Mouse (Mus musculus): ENCODE results near the gene Shank2. TPM values are rescaled to one million over a fixed set of nuclear protein-coding genes. Genes with fewer than 3 reads are reported as not detected.

Shank2 gene
- total RNA-seq, 2 experiments from 2014 or later, result not detected

DNA sequence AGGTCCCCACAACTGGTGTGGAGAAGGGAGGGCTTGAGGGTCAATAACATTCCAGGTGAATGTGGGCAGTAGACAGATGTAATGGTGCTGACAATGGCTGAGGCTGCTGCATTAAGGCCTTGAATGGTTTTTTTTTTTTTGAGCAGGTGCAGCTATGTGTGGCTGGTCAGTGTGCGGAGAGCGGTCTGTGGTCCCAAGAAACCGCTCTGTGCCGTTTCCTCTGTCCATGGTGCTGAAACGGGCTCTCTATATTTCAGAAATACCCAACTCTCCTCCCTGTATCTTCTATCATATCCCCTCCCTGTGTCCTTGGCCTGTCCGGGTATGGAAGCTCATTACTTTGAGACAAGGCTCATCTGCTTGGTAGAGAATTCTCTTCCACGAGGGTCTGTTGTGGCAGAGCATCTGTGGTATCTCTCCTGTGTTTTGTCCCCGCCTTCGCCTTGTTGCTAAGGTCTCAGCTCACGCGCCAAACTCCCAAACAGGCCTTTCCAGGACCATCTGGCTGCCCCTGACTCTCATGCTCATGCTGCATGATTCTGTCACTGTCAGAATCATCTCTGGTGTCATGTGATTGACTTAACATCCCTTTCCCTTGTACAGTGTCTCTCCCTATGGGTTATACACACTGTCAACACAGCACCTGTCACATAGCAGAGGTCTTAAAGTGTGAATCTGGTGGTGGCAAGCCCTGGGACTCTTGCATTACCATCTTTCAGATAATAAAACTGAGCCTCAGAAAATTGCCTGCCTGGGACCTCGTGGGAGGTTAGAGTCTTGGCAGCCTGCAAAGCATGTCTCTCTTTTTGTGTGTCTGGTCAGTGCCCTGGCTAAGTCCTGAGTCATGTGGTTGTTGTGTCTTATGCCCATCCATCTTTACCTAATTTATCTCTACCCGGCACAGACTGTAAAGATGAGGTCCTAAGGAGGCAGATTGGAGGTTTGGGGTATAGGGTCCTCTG is 292.8 kb downstream of the Shank2 start:
- no peak for ATAC-seq (replicated peaks; ENCODE audit: low FRiP score, poor library complexity, severe bottlenecking)

DNA sequence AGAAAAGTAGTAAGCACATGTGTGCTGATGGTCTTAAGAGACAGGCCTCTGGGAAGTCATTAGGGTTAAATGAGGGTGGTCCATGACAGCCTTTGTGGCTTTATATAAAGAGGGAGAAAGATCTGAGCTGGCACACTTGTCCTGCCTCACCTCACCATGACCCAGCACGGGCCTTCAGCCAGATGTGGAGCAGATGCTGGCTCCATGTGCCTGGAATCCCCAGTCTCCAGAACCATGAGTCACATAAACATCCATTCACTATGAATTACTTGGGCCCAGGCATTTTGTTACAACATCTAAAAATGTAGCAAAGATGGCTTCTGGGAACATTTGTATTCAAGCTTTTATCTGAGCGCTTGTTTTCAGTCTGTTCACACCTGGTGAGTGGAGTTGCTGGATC is 297.6 kb downstream of the Shank2 start:
- no peak for ATAC-seq (replicated peaks; ENCODE audit: low FRiP score, poor library complexity, severe bottlenecking)

DNA sequence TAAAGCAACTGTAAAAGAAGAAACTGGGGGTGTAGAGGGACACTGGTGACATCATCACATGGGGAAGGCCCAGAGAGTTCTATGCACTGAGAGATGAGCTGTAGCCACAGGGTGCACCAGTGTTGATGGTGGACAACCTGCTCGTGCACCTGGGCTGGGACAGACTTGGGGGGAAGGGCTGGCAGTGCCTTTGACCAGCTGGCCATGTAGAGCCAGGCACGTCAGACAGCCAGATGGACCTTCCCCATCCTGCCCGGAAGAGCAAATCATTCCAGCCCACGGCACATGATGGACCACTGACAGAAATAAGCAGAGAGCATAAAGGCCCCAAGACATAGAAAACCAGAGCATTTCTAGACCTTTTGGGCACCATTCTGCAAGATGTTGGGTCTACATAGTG is 299.9 kb downstream of the Shank2 start:
- ATAC-seq (replicated peaks; ENCODE audit: low FRiP score, poor library complexity, severe bottlenecking), result no peak

DNA sequence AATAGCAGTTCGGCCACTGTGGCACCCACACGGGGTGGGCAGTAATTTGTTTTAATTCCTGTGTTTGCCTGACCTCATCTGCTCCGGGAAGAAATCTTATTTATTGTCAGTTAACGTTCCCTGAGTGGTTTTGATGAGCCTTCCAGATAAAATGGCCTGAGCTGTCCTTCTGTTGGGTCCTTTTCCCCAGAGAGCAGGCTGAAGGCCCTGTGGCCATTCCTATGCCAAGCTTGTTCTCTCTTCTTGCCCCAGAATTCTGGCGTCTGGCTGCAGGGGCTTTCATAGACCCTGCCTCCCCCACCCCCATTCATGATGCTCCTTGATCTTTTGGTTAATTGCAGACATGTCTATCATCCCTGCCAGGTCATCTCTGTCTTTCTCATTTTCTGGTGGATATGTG is 300.8 kb downstream of the Shank2 start:
- ATAC-seq (replicated peaks; ENCODE audit: low FRiP score, poor library complexity, severe bottlenecking), result no peak

DNA sequence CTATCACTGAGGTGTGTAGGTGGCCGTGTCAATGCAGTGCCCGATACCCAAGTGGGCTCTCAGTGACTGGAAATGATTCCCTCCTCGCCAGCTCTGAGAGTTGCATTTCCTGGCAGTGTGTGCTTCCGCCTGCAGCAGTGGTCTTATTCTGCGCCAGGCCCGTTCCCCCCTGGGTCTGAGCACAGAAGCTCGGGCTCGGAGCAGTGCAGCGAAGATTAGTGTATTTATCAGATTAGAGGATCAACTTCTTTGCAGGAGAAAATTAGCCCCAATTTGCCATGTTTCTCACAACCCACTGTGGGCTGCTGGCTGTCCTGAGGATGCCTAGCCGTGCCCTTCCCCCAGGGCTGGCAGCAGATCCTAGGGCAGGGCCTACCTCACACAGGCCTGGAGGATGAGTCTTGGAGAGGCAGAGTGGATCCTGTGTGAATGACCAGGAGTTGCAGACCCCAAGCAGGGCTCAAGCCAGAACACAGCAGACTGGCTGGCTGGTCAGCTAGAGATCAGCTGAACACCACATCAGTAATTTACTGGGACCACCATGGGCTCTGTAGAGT is 306.2 kb downstream of the Shank2 start:
- ATAC-seq (replicated peaks; ENCODE audit: low FRiP score, poor library complexity, severe bottlenecking), result no peak

DNA sequence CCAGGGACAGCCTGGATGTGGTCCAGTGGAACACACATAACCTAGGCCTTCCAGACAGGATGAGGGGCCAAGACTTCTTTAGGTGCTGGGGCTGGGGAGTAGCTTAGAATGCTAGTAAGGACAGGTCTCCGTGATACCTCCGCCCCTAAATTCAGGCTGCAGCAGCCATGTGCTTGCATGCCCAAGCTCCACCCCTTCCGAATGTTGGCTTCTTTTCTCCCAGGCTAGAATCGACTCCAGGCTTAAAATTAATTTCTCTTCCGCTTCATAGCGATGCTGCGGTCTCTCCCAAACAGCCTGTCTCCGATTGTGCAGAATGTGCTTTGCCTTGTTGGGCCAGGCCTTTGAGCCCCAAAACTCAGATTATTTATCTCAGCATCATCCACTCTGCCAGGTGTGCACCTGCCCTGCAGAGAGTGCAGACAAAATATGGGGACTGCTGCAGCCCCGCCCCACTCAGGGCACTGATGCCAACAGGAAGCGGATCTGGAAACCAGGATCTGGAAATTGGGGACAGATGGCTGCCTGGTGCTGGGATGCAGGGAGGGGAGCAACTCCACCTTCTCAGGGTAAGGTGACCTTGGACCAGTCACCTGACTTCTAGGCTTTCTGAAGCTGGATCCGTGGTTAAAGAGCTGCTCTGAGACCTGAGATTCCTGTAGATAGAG is 312.8 kb downstream of the Shank2 start:
- no peak for ATAC-seq (replicated peaks; ENCODE audit: low FRiP score, poor library complexity, severe bottlenecking)

DNA sequence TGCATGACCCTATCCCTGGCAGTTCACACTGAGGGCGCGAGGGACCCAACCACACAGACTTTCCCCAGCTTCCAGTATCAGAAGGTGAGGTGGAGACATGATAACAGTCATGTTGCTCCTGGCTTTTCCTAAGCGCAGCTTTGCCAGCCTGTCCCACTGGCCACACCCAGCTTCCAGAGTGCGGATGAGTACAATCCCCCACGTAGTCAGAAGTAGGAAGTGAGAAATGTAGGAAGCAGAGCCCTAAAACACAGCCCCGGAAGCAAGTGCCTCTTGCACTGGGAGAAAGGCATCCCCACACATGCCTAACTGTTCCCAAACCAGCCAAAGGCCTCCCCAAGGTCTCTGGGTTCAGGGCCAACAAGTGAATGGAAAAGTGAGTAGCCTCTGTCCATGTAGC is 314.5 kb downstream of the Shank2 start:
- ATAC-seq (replicated peaks; ENCODE audit: low FRiP score, poor library complexity, severe bottlenecking), result no peak

DNA sequence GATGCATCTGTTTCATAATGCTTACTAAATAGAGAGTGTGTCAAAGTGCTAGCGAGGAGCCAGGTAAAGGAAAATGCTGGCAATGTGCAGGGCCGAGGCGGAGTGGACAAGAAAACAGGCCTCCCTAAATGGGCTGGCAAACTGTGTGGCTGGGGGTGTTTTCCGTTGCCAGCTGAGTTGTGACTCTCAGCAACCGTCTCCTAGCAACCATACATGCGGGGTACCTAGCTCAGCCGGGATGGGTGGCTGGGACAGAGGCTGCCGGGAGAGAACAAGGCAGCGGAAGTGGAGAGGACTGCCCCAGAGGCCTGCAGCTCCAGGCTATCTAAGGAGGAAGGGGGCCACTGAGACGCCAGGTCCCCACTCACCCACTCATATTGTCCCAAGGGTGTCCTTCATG is 315.1 kb downstream of the Shank2 start:
- no peak for ATAC-seq (replicated peaks; ENCODE audit: low FRiP score, poor library complexity, severe bottlenecking)

DNA sequence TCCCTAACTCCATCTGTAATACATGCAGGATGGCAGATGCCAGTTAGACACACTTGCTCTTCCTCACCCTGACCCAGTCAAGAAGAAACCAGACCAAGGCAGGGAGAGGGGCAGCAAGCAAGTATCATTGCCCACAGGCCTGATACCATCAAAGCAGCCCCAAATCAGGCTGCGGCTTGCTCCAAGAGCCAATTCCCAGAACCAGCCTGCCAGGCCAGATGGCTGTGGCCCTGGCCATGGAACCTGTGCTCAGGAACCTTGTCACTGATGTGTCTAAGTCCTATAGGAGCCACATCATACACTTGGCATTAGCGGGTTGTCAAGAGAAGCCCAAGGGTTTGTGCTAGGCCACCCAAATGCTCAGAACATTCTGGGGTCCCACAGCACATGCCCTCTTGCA is 322.3 kb downstream of the Shank2 start:
- ATAC-seq (replicated peaks; ENCODE audit: low FRiP score, poor library complexity, severe bottlenecking), result no peak

DNA sequence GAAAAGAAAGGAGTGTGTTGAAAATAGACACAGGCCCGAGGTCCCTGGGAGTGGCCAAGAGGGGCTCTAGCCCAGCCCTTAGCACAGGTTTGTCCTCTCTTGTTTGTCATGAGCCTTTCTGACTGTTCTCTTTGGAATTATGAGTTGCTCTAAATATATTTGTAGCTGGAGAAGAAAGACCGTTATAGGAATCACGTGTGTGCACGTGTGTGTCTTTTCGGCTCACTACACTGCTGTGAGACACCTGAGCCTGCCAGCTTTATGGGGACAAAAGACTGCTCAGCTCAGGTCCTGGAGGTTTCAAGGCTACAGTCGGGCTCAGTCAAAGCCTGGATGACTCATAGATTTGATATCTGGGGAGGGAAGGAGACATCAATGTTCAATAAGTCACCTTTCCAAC is 323.1 kb downstream of the Shank2 start:
- ATAC-seq (replicated peaks; ENCODE audit: low FRiP score, poor library complexity, severe bottlenecking), result no peak

DNA sequence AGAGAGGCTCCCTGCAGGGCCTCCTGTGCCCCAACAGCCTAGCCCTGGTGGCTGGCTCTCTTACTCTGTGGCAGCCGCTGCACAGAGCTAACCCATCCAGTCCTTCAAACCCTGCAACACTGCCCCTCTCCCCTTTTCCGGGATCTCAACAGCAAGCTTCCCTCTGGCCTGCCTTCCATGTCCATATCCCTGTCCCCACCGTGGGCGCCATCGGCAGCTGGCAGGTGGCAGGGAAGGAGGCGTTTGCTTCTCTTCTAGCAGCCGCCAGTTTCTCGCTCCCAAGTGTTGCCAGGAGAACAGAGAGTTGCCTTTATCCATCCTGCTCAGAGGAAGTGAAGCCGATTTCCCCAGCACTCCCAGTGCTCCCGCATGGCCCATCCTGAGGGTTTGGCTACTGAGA is 323.9 kb downstream of the Shank2 start:
- no peak for ATAC-seq (replicated peaks; ENCODE audit: low FRiP score, poor library complexity, severe bottlenecking)

DNA sequence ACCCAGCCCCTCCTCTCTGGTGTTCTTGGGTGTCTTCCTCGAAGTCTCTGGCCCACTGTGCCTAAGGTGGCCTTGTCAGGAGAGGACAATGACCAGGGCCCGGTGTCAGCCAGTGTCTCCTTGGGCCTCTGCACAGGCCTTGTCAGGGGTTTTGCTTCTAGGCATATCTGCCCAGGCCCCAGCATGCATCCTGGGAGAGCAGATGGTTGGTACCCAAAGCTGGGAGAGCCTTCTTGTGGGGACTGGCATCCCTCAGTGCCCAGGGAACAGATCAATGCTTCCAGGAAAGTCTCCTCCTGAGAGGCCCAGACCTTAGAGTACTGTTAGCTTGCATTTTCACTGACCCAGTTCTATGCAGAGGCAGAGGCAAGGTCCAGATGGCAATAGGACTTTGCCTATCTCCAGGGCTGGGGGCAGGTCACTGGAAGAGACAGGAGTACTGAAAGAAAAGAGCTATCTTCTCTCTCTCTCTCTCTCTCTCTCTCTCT is 327.7 kb downstream of the Shank2 start:
- ATAC-seq (replicated peaks; ENCODE audit: low FRiP score, poor library complexity, severe bottlenecking), result no peak

DNA sequence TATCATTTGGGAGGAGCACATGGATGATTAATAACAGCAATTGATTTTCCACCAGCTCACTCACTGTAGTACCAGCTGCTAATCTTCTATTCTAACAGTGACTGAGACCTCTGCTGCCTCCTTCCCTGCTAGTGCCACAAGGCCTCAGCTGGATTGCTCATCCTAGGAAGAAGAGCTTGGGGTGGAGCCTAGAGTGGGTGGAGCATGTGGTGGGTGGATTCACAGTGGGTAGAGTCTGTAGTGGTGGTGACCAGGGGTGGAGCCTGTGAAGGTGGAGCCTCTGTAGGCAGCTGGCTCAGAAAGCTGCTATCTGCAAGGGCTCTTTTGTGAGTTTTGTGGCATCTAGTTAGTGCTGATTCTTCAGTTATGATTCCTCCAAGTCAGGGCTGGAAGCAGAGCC is 334.9 kb downstream of the Shank2 start:
- no peak for ATAC-seq (replicated peaks; ENCODE audit: low FRiP score, poor library complexity, severe bottlenecking)

DNA sequence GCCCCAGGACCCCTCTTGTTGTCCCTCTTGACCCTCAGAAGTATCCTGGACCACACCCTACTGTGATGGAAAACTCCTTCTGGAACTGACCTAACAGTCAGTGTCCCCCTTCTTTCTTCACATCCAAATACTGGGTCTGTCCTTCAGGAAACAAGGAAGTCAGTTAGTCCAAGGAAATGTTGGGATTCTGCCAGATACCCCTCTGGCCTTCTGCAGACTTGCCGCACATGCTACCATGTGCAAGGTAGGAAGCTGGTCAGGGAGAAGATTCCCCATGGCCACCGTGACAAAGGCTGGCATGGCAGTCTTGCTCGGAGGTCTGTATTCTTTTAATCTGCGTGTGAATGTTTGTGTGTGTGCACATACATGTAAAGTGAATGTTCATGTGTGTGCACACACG is 337.0 kb downstream of the Shank2 start:
- ATAC-seq (replicated peaks; ENCODE audit: low FRiP score, poor library complexity, severe bottlenecking), result no peak

DNA sequence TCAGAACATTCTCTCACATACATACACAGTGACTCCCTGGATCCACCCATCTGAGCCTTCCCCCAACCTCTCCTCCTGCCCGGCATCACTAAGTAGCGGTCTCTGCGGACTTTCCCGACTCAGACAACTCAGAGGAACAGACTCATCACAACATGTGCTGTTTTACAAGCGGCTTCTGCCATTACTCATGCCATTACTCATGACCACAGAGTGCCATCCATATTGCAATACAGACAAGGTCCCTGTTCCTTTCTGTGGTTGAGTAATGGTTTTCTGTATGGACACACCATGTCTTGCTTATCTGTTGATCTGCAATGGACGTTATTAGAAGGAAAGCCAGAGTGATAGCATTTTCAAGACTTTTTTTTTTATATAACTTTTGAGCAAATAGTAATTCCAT is 338.6 kb downstream of the Shank2 start:
- ATAC-seq (replicated peaks; ENCODE audit: low FRiP score, poor library complexity, severe bottlenecking), result no peak

DNA sequence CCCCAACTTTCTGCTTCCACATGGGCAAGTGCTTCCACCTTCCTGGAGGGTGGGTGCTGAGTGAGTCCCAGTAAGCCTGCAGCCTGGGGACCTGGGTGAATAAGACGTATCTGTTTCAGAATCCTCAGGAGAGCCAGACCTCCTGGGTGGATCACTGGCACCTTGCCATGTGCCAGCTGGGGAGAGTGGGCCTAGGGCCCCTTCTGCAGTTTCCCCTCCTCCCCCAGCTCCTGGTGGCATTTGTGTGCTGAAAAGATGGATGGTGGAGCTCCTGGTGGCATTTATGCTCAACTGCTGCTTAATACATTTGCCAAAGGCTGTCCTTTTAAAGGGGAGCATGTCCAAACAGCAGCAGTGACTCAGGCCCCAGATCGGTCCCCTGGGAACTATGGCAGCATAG is 364.4 kb downstream of the Shank2 start:
- no peak for ATAC-seq (replicated peaks; ENCODE audit: low FRiP score, poor library complexity, severe bottlenecking)

DNA sequence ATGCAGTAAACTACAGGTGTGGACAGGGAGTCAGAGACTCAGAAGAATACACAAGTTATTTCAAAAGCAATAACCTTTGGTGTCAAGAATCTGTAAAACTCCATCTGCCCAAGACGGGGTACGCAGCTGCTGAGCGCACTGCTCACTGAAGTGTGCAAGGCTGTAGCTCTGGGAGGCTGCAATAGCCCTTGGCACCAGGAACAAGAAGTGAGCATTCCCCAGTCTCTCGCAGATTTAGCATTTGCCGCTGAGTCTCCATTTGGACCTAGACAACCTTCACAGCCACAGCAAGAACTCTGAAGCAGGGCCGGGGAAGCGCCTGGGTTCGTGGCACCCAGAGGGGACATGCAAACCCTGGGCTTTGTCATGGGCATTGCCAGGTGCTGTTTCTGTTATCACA is 371.3 kb downstream of the Shank2 start:
- no peak for ATAC-seq (replicated peaks; ENCODE audit: low FRiP score, poor library complexity, severe bottlenecking)

DNA sequence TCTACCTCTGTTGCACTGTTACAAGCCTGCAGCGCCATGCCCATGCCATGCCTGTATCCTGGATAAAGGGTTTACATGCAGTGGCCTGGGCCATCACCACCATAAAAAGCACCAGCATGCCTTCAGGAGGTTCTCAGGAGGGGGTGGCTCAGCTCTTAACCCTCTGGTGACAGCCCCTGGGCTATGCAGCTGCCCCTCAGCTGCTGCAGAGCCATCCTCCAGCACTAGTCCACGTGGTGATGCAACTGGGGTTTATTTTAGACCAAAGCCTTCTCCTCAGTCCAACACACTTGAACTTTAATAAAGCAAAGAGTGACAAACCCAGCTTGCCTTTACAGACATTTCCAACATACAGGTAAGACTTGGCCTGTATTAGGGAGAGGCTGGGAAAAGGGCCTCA is 373.8 kb downstream of the Shank2 start:
- no peak for ATAC-seq (replicated peaks; ENCODE audit: low FRiP score, poor library complexity, severe bottlenecking)

DNA sequence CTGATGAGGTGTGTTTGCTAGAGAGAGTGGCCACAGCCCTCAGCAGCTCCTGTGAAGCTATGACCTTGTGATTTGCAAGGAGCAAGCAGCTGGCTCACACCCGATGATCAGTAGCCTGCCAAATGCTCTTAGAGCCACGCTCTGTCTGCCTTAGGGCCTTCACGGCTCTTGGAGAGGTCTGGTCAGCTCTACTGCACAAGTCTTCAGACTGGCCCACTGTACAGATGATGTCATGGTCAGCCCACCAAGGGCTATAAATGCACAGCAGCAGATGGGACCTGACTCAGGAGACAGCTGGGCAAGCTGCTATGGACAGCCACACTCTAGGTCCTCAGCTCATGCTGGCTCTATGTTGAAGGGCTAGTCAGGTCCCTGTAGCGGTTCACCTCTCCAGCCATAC is 376.5 kb downstream of the Shank2 start:
- ATAC-seq (replicated peaks; ENCODE audit: low FRiP score, poor library complexity, severe bottlenecking), result no peak

DNA sequence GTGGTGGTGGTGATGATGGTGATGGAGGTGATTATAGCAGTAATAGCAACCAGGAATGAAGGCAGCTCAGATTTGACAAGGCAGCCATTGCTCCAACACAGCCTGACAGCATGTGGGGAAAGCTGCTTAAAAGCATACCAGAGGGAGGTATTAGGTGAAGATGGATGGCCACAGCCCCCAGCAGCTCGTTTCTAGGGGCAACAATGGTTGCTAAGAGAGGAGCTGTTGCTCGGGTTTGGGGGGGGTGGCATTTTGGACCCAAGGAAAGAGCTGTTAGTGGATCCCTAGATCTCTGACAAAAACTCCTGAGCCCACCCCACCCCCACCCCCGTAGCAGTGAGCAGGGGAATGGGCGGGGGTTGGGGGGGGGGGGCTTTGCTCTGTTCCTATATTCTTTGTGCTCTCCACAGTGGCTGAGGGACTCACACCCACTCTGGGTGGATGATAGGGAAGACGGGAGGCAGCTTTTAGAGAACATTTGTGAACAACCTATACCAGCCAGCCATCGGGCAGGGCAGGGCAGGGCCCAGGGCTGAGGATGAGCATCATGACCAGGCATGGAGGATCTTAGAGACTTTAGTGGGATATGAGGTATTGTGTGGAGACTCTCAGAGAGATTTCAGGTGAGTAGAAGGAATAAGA is 377.6 kb downstream of the Shank2 start:
- no peak for ATAC-seq (replicated peaks; ENCODE audit: low FRiP score, poor library complexity, severe bottlenecking)

Data from erythroblast, adult 5-6 weeks (primary cell).